Mouse (Mus musculus) megakaryocyte, embryonic 14.5 days (primary cell): ENCODE measurements around the gene Josd2. TPM values are rescaled to one million over a fixed set of nuclear protein-coding genes. Genes with fewer than 3 reads are reported as not detected.

Experiments
- H3K27me3 ChIP-seq: replicated peaks from 2 replicates; pipeline ENCODE3; 2012; ENCODE audit warnings: inconsistent platforms
- H3K36me3 ChIP-seq: replicated peaks from 2 replicates; pipeline ENCODE3; 2012; ENCODE audit warnings: low read length, inconsistent platforms, mixed read lengths
- H3K4me1 ChIP-seq: 2 replicates; pipeline ENCODE4 v1.6.1; 2012; ENCODE audit warnings: inconsistent platforms
- H3K4me3 ChIP-seq: replicated peaks from 2 replicates; pipeline ENCODE3; 2012; ENCODE audit warnings: moderate library complexity, mild to moderate bottlenecking, inconsistent platforms
- H3K9me3 ChIP-seq: 2 replicates; pipeline ENCODE4 v1.6.1; 2012; ENCODE audit warnings: inconsistent platforms
- FLI1 ChIP-seq: IDR thresholded peaks from 2 replicates; pipeline ENCODE4 v1.6.1; 2012; ENCODE audit warnings: low read length, inconsistent platforms, mixed read lengths
- GATA1 ChIP-seq: IDR thresholded peaks from 3 replicates; pipeline ENCODE4 v1.6.1; 2012; ENCODE audit warnings: mixed read lengths, low read length, inconsistent platforms, borderline replicate concordance
- polyA plus RNA-seq: library from polyadenylated mRNA; stranded (reverse); fragments of >175 nt; gene quantifications from 2 replicates; pipeline ENCODE4 v1.2.3, GENCODE M21; 2012; ENCODE audit warnings: low replicate concordance; ENCODE audit not compliant: insufficient read depth

Josd2 gene
- polyA plus RNA-seq, 1 experiment: 191 TPM

DNA sequence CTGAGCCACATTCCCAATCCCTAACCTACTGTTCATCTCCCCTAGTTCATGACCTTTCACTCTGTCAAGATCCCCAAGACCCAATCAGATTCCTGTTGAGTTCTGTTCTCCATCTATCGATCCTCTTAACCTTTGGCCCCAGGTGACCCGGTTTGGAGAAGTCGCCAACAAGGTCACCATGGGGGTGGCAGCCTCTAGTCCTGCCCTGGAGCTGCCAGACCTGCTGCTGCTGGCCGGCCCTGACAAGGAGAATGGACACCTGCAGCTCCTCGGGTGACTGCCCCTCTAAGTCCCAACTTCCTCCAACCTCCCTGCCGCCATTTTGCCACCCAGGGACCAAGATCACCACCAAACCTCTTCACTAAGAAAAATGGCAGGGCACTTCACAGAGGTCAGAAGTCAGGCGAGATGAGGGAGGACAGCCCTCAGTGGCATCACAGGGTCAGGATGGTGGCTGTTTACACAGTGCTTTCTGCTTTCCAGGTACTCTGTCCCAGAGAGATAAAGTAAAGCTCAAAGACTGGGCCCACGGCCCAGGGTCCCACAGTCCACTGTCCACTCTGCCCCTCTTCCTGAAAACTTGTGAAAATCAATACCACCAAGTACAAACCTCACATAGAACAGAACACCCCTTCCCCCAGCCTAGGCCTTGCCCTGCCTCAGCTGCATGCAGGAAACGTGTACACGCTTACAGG, 29.7 kb downstream of the Josd2 start:
- peak overlapping the region; percentile 95 for H3K4me3 ChIP-seq

DNA sequence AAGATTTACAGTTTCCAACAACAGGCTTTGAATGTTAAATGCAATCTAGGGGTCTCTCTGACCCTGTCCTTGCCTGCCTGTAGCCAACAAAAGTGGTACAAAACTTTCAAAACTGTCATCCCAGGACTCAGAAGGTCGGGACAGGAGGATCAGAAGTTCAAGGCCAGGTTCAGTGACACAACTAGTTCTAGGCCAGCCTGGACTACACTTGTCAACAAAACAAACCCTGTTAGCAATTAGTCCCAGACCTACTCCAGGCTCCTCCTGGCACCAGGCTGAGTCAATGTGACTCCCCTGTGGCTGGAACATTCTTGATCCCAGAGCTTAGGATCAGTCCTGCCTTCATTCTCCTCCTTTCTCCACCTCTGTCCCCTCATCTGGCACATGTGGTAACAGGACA, 31.1 kb downstream of the Josd2 start:
- H3K36me3 ChIP-seq: peaks cover 9% of the 10 kb centered on the region
- no peak overlapping the region for H3K4me3 ChIP-seq
- peaks cover 23% of the 10 kb centered on the region for H3K27me3 ChIP-seq
- TF ChIP-seq FLI1: no peak
- no peak for TF ChIP-seq GATA1
- H3K9me3 ChIP-seq: no peaks in the 10 kb centered on the region
- H3K4me1 ChIP-seq: peaks cover 37% of the 10 kb centered on the region

More for the DNA sequence above, 29.7 kb downstream of the Josd2 start:
- peaks cover 36% of the 10 kb centered on the region for H3K4me1 ChIP-seq
- H3K36me3 ChIP-seq: peaks cover 23% of the 10 kb centered on the region
- H3K9me3 ChIP-seq: no peaks in the 10 kb centered on the region
- TF ChIP-seq GATA1: no peak
- TF ChIP-seq FLI1: no peak
- H3K27me3 ChIP-seq: peaks cover 14% of the 10 kb centered on the region

DNA sequence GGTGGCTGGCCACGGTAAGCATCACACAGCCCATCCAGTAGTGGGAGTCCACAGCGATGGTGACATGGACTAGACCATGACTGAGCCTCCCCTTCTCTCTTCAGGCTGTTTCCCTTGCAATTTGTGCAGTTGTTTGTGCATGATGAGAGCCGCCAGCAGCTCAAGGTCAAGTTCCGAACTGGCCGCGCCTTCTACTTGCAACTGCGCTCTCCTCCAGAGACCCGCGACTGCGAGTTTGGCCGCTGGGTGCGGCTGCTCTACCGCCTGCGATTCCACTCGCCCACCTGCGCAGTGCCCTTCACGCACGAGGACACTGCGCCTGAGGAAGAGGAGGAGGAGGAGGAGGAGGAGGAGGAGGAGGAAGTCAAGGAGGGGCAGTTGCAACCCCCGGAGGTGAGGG, 32.3 kb downstream of the Josd2 start:
- TF ChIP-seq FLI1: no peak
- no peak for TF ChIP-seq GATA1
- Histone ChIP-seq H3K4me1 (peaks cover 31% of the 10 kb centered on the region), H3K36me3 (no peaks in the 10 kb centered on the region), H3K4me3 (no peak overlapping the region), H3K27me3 (peaks cover 28% of the 10 kb centered on the region), H3K9me3 (peaks cover 9% of the 10 kb centered on the region)

DNA sequence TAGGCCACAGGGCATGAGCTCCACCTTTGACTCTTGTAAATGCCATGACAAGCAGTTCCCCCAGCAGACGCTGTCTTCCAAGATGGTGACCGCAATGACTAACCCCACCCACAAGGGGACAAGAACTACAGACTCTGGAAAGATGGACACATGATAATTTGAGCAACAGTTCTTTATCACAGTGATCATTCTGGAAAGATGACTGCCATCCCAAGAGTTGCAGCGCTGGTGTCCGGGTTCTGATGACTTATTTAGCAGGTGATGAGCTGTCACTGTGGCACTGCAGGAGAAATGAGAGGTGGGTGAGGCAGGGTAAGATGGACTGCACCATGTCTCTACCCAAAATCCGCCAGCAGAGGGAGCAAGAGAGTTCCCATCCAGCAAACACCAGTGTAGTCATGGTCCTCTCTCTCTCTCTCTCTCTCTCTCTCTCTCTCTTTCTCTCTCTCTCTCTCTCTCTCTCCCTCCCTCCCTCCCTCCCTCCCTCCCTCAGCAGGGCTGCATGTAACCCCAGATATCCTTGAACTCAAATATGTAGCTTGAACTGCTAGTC, 33.9 kb downstream of the Josd2 start:
- H3K36me3 ChIP-seq: no peaks in the 10 kb centered on the region

DNA sequence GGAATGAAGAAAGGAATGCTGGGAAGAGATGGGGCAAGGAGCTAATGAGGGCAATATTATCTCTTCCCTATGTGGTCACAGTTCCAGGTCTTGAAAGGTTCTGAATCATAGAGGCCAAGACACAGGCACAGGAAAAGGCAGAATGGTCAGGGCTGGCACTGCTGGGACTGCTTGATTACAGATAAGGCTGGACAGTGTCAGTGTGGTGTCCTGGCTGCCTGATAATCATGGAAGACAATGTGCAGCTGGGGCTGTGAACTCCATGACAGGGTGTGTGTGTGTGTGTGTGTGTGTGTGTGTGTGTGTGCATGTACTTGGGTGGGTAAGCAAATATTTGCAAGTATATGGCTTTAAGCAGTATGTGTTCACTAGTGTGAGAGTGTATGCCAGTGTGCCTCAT, 39.7 kb downstream of the Josd2 start:
- peak overlapping the region; percentile 9 for H3K4me3 ChIP-seq
- peaks cover 57% of the 10 kb centered on the region for H3K27me3 ChIP-seq
- H3K9me3 ChIP-seq: peaks cover 21% of the 10 kb centered on the region
- H3K36me3 ChIP-seq: no peaks in the 10 kb centered on the region
- H3K4me1 ChIP-seq: peaks cover 52% of the 10 kb centered on the region
- no peak for TF ChIP-seq FLI1
- TF ChIP-seq GATA1: peak; percentile 36; the same call in 1 of the 3 replicates

More for the DNA sequence above, 33.9 kb downstream of the Josd2 start:
- H3K4me1 ChIP-seq: peaks cover 28% of the 10 kb centered on the region
- peaks cover 13% of the 10 kb centered on the region for H3K9me3 ChIP-seq
- no peak for TF ChIP-seq FLI1
- TF ChIP-seq GATA1: no peak
- H3K27me3 ChIP-seq: peaks cover 38% of the 10 kb centered on the region
- H3K4me3 ChIP-seq: no peak overlapping the region

DNA sequence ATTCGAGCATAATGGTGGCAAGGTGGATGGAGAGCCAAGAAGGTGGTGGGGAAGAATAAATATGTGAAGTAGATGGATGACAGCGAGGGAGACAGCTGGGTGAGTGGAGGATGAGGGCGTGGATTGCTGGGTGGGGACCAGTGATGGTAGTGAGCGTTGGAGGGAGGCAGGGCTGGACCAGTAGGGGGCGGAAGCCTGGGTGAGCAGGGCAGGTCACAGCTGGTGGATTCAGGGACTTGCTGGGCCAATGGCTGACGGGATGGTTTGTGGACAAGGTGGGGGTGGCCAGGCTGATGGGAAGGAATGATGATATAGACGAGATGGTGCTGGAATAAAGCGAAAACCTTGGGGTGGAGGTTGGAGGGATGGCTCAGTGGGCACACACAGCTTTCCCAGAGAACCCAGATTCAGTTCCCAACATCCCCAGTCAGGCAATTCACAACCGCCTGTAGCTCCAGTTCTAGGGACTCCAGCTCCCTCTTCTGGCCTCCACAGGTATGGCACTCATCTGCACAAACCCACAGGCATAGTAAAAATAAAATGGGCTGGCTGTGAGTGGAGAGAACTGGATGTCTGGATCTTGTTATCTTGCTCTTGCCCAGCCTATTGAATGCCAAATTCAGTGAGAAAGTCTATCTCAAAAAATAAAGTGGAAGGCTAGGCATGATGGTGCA, 51.6 kb downstream of the Josd2 start:
- Histone ChIP-seq H3K27me3 (peaks cover 84% of the 10 kb centered on the region), H3K36me3 (no peaks in the 10 kb centered on the region), H3K4me3 (no peak overlapping the region), H3K9me3 (peaks cover 8% of the 10 kb centered on the region; the same call in 1 of the 2 replicates), H3K4me1 (peaks cover 15% of the 10 kb centered on the region)
- no peak for TF ChIP-seq FLI1
- no peak for TF ChIP-seq GATA1

DNA sequence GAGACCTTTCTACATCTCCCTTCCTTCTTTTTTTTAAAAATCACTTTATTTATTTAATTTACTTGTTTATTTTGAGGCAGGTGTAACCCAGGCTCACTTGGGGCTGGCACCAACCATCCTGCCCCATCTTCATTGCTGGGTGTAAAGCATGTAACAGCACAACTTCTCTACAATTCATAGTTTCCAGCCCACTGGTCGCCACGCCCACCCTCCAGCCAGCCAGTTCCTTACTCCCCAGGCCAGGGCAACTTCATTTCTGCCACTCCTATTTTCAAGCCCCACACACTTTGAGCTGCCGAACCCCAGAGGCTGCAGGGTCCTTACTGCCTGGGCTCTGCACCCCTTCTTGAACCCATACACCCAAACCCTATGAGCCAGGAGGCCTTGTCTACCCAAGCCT, 53.2 kb downstream of the Josd2 start:
- H3K9me3 ChIP-seq: peaks cover 5% of the 10 kb centered on the region; the same call in 1 of the 2 replicates
- H3K4me1 ChIP-seq: peaks cover 11% of the 10 kb centered on the region
- no peak overlapping the region for H3K4me3 ChIP-seq
- H3K36me3 ChIP-seq: no peaks in the 10 kb centered on the region
- peaks cover 84% of the 10 kb centered on the region for H3K27me3 ChIP-seq
- no peak for TF ChIP-seq FLI1

Other genes with a start within 250 kb of the Josd2 start
- not detected in 2 replicates for gene Klk1, start 242.6 kb upstream of the Josd2 start, polyA plus RNA-seq
- gene Gm36864, start 231.8 kb upstream of the Josd2 start, polyA plus RNA-seq: not detected in 2 replicates
- gene 1700028J19Rik, start 221.3 kb upstream of the Josd2 start, polyA plus RNA-seq: not detected in 2 replicates
- gene 2410002F23Rik, start 221.3 kb upstream of the Josd2 start, polyA plus RNA-seq: 90.5 and 96.5 TPM in 2 replicates
- gene Acp4, start 210.6 kb upstream of the Josd2 start, polyA plus RNA-seq: not detected in 2 replicates
- gene Gm15517, start 206.5 kb upstream of the Josd2 start, polyA plus RNA-seq: not detected in 2 replicates
- 0.92 and 1.8 TPM in 2 replicates for gene Clec11a, start 161.1 kb upstream of the Josd2 start, polyA plus RNA-seq
- gene Shank1, start 157.7 kb upstream of the Josd2 start, polyA plus RNA-seq: 0.07 TPM in 1 of 2 replicates, not detected in the other
- gene Syt3, start 83.9 kb upstream of the Josd2 start, polyA plus RNA-seq: not detected in 2 replicates
- gene 1700008O03Rik, start 82.2 kb upstream of the Josd2 start, polyA plus RNA-seq: not detected in 2 replicates
- not detected in 2 replicates for gene Lrrc4b, start 39.0 kb upstream of the Josd2 start, polyA plus RNA-seq
- not detected in 2 replicates for gene Aspdh, start 2.6 kb upstream of the Josd2 start, polyA plus RNA-seq
- 156 and 185 TPM in 2 replicates for gene Emc10, start 28.5 kb downstream of the Josd2 start, polyA plus RNA-seq
- gene Fam71e1, start 28.6 kb downstream of the Josd2 start, polyA plus RNA-seq: 2.1 and 9.0 TPM in 2 replicates
- gene Mybpc2, start 56.7 kb downstream of the Josd2 start, polyA plus RNA-seq: 0.09 TPM in 1 of 2 replicates, not detected in the other
- gene Spib, start 64.1 kb downstream of the Josd2 start, polyA plus RNA-seq: 0.64 and 1.2 TPM in 2 replicates
- gene Pold1, start 80.9 kb downstream of the Josd2 start, polyA plus RNA-seq: 61.8 and 199 TPM in 2 replicates
- gene Nr1h2, start 86.0 kb downstream of the Josd2 start, polyA plus RNA-seq: 269 and 455 TPM in 2 replicates
- 2.4 and 14.1 TPM in 2 replicates for gene Napsa, start 104.4 kb downstream of the Josd2 start, polyA plus RNA-seq
- gene Kcnc3, start 122.7 kb downstream of the Josd2 start, polyA plus RNA-seq: 1.8 and 4.0 TPM in 2 replicates
- gene Myh14, start 202.9 kb downstream of the Josd2 start, polyA plus RNA-seq: 0.02 TPM in 1 of 2 replicates, not detected in the other
- gene Izumo2, start 240.8 kb downstream of the Josd2 start, polyA plus RNA-seq: not detected in 2 replicates